Mouse (Mus musculus) adrenal gland (tissue): ENCODE data around the gene Triobp.
"Not testable (repeated sequence)": the region's sequence is repeated elsewhere in the genome, so short reads cannot be mapped to it uniquely, and the experiment has no call there.

Source experiments
- intact Hi-C: fragments of 180-260 bp; cut with DNase I; formaldehyde crosslinking; loops from one replicate; pipeline ENCODE4 v1.15.1; 2025

The Triobp gene

DNA sequence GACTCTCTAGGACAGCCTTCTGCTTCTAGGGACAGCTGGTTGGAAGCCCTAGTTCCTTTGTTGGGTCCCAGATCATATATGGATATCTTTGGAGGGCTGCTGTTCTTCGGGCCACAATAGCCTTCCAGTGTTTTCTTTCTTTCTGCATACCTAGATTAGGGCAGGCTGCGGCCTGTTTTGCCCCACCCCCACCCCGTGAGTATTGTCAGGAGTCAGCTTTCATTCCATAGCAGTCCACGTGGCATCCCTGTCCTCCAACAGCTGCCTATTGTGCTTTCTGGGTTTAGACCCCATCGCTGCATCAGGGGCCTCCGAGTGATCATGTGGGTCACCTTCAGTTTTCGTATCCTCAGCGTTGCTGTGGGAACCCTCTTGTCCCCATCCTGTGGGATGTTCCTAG is 50.8 kb downstream of the Triobp start:
- intact Hi-C loops = no loop called here

DNA sequence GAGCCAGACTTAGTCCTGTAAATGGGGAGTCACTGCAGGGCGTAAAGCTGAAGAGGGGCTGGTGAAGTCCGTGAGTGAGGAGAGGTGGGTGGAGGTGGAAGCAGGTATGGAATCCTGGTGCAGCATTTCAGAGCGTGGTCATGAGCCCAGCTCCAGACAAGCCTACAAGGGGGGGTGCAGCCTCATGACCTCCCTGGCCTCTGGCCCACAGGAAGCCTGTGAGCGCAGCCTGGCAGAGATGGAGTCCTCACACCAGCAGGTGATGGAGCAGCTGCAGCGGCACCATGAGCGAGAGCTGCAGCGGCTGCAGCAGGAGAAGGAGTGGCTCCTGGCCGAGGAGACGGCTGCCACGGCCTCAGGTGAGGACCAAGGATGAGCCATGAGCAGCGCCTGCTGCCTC is 52.1 kb downstream of the Triobp start:
- intact Hi-C loops = no loop called here

DNA sequence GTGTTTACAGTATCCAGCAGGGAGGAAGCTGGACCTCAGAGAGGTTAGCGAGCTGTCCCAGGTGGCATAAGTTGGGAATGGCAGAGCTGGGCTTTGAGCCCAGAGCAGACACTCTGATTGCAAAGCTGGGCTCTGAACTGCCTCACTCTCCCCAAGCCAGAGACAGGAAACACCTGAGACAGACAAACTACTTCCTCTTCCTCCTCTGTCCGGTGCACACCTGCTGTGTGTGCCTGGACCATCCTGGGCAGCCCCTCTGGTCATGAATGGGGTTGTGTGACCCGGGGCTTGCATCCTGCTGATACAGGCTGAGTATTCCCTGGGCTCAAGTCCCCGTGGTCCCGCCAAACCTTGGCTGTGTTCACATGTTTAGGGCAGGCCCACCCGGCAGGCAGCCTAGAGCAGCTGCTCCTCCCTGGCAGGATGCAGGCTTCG is 52.9 kb downstream of the Triobp start:
- intact Hi-C loops = no loop called here

GRCm38 (mm10) chr15:79001559-79001958 is 54.0 kb downstream of the Triobp start:
- intact Hi-C loops = no loop called here

- intact Hi-C loops = no loop called here
Measured at GRCm38 (mm10) chr15:79002036-79002435, 54.5 kb downstream of the Triobp start.

- intact Hi-C loops = no loop called here
Measured at GRCm38 (mm10) chr15:79003079-79003478, 55.6 kb downstream of the Triobp start.

- intact Hi-C loops = no loop called here
Measured at GRCm38 (mm10) chr15:79005581-79005980, 58.1 kb downstream of the Triobp start.

DNA sequence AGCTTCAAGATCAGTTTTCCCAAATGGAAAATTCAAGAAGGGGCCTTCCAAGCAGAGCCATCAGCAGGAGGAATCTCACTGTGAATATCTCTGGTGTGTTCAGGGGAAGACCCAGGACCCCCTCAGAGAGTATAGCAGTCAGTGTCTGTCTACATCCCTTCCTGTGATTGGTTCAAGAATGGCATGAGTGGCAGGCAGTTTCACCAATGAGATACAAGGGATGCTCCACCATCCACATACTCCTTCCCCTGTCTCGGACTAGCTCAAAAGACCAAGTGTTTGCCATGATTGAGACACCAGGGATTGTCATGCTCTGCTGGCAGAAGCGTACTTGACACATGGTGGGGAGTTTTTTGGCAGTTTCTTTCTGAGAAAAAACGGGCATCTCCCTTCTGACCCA is 59.1 kb downstream of the Triobp start:
- intact Hi-C loops = no loop called here

- intact Hi-C loops = no loop called here
Measured at GRCm38 (mm10) chr15:79007059-79007458, 59.5 kb downstream of the Triobp start.

GRCm38 (mm10) chr15:79007836-79008235 is 60.3 kb downstream of the Triobp start:
- intact Hi-C loops = not testable (repeated sequence)

GRCm38 (mm10) chr15:79009734-79010133 is 62.2 kb downstream of the Triobp start:
- intact Hi-C loops = no loop called here

DNA sequence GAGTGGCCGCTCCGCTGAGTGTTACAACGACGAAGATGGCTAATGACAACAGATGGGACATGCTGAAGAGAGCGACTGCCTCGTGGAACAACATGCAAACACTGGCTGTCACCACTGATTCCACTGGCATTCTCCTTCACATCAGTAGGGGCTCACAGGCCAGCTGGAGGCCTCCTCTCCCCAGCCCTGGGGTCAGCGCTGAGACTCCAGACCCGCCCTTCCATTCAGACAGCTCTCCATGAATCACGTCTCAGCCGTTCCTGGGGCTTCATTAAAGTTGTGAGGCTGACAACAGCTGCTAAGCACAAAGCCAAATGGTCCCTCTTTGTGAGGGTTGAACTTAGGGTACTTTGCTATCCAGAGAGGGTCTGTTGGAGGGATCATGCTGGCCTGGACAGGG is 64.0 kb downstream of the Triobp start:
- intact Hi-C loops = no loop called here

- intact Hi-C loops = no loop called here
Measured at GRCm38 (mm10) chr15:79013382-79013781, 65.9 kb downstream of the Triobp start.

GRCm38 (mm10) chr15:79018191-79018590 is 70.7 kb downstream of the Triobp start:
- intact Hi-C loops = no loop called here

- intact Hi-C loops = no loop called here
Measured at GRCm38 (mm10) chr15:79018886-79019285, 71.4 kb downstream of the Triobp start.

DNA sequence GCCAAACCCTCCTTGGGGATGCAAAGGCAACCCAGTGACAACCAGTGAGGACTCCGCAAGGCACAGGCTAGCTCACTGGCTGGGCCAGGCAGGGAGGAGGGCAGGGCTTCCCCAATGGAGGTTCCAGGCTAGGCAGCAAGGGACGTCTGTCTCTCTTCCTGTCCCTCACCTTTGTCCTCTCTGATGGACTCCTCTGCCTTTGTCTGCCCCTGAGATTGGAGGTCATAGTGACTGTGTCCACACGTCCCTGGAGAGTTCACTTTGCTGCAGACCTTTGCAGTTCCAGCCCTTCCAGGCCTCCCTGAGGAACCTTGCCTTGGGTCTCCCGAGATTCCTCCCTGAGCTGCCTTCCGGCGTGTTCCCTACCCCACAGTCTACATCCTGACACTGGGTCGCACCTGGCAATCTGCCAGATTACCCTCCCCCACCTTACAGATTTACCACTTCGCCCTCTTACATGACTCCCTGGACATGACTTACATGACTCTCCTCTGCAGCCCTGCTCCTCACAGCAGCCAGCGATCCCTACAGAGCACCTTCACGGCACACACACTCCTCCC is 75.2 kb downstream of the Triobp start:
- intact Hi-C loops = no loop called here

DNA sequence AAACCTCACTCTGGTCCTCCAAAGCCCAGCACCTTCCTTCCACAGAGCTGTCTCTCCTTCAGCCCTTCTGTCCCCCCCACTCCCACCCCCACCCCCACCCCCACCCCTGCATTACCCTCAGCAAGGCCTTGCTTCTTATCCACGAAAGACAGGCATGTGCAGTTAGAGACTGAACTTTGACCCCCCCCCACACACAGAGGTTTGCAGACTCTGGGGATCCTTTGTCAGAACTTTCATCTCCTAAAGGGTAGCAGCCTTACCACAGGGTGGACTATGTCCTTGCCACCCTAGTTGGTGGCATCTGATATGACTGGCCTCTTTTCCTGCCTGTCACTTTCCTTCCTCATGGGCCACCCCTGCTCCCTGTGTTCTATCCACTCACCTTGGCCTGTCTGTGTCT is 75.8 kb downstream of the Triobp start:
- intact Hi-C loops = no loop called here

- intact Hi-C loops = loop anchor here (5.0 kb wide), 1 partner anchor 33 kb away; no protein-coding TSS in a partner anchor
Measured at GRCm38 (mm10) chr15:79025687-79026308, 78.3 kb downstream of the Triobp start.

DNA sequence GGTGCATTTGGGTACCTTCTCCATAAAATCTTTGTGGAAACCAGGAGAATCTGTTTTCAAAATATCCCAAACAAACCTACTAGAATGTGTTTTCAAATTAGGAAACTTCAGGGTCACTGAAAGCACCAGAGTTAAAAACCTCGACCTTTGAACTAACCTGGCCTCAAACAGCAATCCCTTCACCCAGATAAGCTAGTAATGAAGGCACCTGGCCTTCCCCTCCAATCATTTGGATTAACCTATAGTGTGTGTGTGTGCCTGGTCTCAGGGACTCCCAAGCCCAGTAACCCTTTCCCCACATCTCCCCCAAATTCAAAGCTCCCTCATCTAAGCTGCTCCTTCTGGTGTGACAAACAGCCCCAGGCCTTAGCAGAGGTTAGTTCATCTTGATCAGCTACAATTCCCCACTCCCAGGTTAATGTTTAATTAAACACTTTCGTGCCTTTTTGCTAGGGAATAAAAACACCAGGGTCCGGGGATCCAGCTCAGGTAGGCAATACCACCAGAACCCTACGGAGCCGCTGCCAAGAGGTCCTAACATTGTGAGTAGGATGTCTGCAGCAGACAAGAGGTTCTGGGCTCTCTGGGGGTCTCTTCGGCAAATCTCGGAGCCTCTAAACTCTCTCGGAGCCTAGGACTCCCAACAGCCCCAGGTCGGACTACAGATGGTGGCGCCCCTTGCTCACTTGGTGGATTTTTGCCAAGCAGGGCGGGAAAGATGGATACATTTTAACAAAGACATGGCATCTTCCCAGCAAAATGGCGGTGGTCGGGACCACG is 79.2 kb downstream of the Triobp start:
- intact Hi-C loops = loop anchor here (5.0 kb wide), 1 partner anchor 34 kb away; no protein-coding TSS in a partner anchor

GRCm38 (mm10) chr15:79027291-79028205 is 80.0 kb downstream of the Triobp start:
- intact Hi-C loops = loop anchor here (5.0 kb wide), 1 partner anchor 35 kb away; no protein-coding TSS in a partner anchor

DNA sequence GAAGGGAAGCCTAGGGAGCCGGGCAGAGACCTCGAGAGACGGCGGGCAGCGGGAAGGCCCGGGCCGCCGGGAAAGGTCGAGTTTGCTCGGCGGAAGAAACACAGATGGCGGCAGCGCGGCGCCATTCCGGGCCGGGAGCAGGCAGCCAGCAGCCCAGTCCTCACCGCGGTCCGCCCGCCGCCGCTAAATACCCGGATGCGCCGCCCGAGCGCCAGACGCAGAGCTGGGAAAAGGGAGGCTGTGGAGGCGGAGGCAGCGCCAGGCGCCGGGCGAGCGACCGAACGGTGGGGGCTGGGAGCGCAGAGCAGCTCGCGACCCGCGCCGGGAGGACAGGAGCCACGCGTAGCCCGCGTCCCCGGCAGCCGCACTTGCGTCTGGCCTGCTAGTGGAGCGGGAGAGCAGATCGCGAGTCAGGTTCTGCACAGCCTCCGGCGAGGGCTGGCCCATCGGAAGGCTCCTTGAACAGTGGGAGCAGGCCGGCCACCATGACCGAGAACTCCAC is 80.8 kb downstream of the Triobp start, which contains the start of gene H1f0:
Gene H1f0 (plus strand): TSS at position 214 of the 502 bp plus-strand sequence.
- intact Hi-C loops = loop anchor here (5.0 kb wide), 1 partner anchor 36 kb away; no protein-coding TSS in a partner anchor
